Mouse (Mus musculus) olfactory bulb, adult 2 months (tissue): ENCODE results near the gene Med13l.

Experiments
- CTCF ChIP-seq: fragments of 200-500 bp; IDR thresholded peaks from 2 replicates; pipeline ENCODE4 v1.5.1; 2012; ENCODE audit warnings: low read depth, mild to moderate bottlenecking, low read length, moderate library complexity; ENCODE audit not compliant: insufficient read depth
- POLR2A ChIP-seq: fragments of 200-500 bp; IDR thresholded peaks from 2 replicates; pipeline ENCODE4 v1.6.1; 2012; ENCODE audit warnings: mild to moderate bottlenecking, low read depth, low read length, moderate library complexity; ENCODE audit not compliant: insufficient read depth

DNA sequence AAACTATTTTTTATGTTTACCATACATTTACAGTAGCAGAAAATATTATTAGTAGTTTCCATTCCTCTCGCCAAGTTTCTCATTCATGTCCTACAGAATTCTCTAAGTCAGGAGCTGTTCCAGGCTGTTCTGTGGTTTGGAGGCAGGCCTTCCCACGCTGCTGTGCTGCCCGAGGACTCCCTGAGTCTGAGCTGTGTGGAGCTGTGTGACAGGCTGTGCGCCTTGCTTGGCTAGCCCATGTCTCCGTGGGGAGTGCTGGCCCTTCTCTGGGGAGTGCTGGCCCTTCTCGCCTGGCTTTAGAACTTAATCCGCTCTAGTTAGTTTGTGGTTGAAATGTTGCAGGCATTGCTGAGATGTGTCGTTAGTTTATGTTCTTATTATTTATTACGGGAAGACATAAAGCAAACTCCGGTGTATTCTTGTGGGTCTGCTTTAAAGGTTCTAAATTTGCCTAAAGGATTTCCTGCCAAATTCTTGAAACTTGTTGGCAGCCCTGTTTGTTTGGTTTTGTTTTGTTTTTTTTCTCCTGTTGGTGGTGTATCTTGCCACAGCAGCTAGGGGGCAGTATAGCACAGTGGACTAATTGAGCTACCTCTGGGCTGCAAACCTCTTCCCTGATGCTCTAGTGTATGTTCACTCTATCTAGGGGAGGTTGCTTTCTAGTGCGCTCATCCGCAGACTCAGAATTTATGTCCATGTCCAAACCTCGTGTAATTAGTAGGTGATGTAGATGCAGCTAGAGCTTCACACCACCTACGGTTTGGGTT, 34.2 kb downstream of the Med13l start:
- TF ChIP-seq POLR2A (no peak), CTCF (no peak)
